Mouse (Mus musculus) small intestine, adult 10 weeks (tissue): ENCODE results near the gene Slc37a1. TPM values are rescaled to one million over a fixed set of nuclear protein-coding genes. Genes with fewer than 3 reads are reported as not detected.

Source experiments
- polyA plus RNA-seq: library from polyadenylated mRNA; stranded (reverse); fragments of 350-450 nt; fragmentation: Illumina TruSeq; extraction: RNeasy Lipid Tissue Mini Kit (QIAGEN cat#74804); gene quantifications from one replicate; pipeline ENCODE4 v1.2.3, GENCODE M21; 2014; ENCODE audit warnings: low replicate concordance

Gene Slc37a1
- polyA plus RNA-seq = 3.2 TPM

DNA sequence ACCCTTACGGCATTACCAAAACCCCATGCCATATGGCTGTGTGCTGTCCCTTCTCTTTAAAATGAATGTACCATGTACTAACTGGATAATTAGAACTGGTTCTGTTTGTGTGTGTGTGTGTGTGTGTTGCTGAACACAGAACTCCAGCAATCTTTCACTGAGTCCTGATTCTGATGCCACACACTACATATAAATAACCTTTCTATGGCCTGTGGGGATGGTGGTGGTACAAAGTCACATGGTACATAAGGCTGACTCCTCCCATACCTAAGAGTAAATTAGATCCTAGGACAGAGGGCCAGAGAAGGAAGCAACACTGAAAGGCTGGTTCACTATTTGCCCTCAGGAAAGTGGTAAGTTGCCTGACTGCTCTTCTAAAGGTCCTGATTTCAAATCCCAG is at the start of gene Slc37a1:
Gene Slc37a1, plus strand, starts transcription at position 301 of the 400 bp plus-strand sequence.

GRCm38 (mm10) chr17:31276922-31277918 is 9.4 kb upstream of the Slc37a1 start, which contains the start of gene Rsph1:
TSS of gene Rsph1 (minus strand) at chr17:31277383.

GRCm38 (mm10) chr17:31385671-31386665 is 99.4 kb downstream of the Slc37a1 start, which contains the start of gene Pde9a:
TSS of gene Pde9a (plus strand) at chr17:31386210.

Other genes with a start within 250 kb of the Slc37a1 start
- gene Abcg1, start 229.1 kb upstream of the Slc37a1 start, polyA plus RNA-seq = 1.0 TPM
- 10.6 TPM for gene Tff3, start 157.1 kb upstream of the Slc37a1 start, polyA plus RNA-seq
- 11.3 TPM for gene Tff2, start 142.5 kb upstream of the Slc37a1 start, polyA plus RNA-seq
- gene Tff1, start 121.5 kb upstream of the Slc37a1 start, polyA plus RNA-seq = not detected
- not detected for gene Tmprss3, start 87.8 kb upstream of the Slc37a1 start, polyA plus RNA-seq
- not detected for gene Ubash3a, start 78.9 kb upstream of the Slc37a1 start, polyA plus RNA-seq
- gene Rsph1, start 9.4 kb upstream of the Slc37a1 start, polyA plus RNA-seq = not detected
- gene Pde9a, start 99.4 kb downstream of the Slc37a1 start, polyA plus RNA-seq = 23.2 TPM
- 2.3 TPM for gene Wdr4, start 233.2 kb downstream of the Slc37a1 start, polyA plus RNA-seq
- gene Ndufv3, start 233.3 kb downstream of the Slc37a1 start, polyA plus RNA-seq = 8.6 TPM